Mouse (Mus musculus) Muller cell, postnatal 12 days (primary cell): Measurements from ENCODE around the gene Neil3.
"Not testable (repeated sequence)": the region's sequence is repeated elsewhere in the genome, so short reads cannot be mapped to it uniquely, and the experiment has no call there.

Experiments used
- DNase-seq: peaks from one replicate; pipeline ENCODE4 v3.0.0-alpha.2; 2015; ENCODE audit errors: inconsistent ontology term

Gene Neil3

DNA sequence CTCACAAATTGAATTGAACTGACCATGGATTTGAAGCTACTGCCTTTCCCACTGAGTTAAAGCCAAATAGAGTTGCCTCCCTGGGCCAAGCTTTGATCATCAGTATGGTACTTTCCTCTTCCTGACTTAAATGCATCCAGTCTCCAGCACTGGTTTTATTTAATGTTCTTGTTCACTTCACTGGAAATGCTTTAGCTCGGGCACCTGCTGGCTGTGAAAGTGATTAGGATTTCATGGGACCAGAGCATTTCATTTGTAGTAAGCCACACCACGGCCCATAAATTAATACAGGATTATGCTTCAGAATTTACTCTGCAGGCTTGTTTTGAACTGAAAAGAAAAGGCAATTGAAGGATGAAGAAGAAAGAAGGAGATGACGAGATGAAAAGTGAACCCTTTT is 100.8 kb downstream of the Neil3 start:
- not testable (repeated sequence) for DNase-seq
